Mouse (Mus musculus) cerebellum, adult 2 months (tissue): ENCODE data around the gene Coro2b. TPM values are rescaled to one million over a fixed set of nuclear protein-coding genes. Genes with fewer than 3 reads are reported as not detected.

Experiments
- DNase-seq, 2 experiments: peaks; one replicate each; pipeline ENCODE4 v3.0.0; 2021
- H3K27ac ChIP-seq: fragments of 200-500 bp; 2 replicates; pipeline ENCODE4 v1.5.1; 2012; ENCODE audit warnings: low read length, control low read depth, inconsistent platforms; ENCODE audit not compliant: insufficient read depth
- H3K27me3 ChIP-seq: fragments of 200-500 bp; 2 replicates; pipeline ENCODE4 v1.6.1; 2012; ENCODE audit warnings: inconsistent platforms, mild to moderate bottlenecking, low read length, moderate library complexity; ENCODE audit not compliant: control insufficient read depth, insufficient read depth
- H3K4me1 ChIP-seq: fragments of 200-500 bp; 2 replicates; pipeline ENCODE4 v1.6.1; 2011; ENCODE audit warnings: low read length; ENCODE audit not compliant: control insufficient read depth, insufficient read depth
- H3K4me3 ChIP-seq: fragments of 200-500 bp; replicated peaks from 2 replicates; pipeline ENCODE3; 2011; ENCODE audit warnings: mild to moderate bottlenecking, low read depth, low read length, control low read depth; ENCODE audit not compliant: insufficient read depth
- CTCF ChIP-seq: fragments of 200-500 bp; IDR thresholded peaks from 2 replicates; pipeline ENCODE4 v1.5.1; 2011; ENCODE audit warnings: low read depth, mild to moderate bottlenecking, control low read depth, low read length, moderate library complexity, borderline replicate concordance; ENCODE audit not compliant: insufficient read depth
- POLR2A ChIP-seq: fragments of 200-500 bp; IDR thresholded peaks from 2 replicates; pipeline ENCODE4 v1.6.1; 2011; ENCODE audit warnings: low read length, control low read depth, borderline replicate concordance; ENCODE audit not compliant: insufficient read depth
- WGBS: fragments of 180-500 bp; shearing (Covaris S2); methylation state at CpG from one replicate; pipeline ENCODE4 v1.1.7; 2018; 5-methylcytosine and 5-hydroxymethylcytosine counted together
- polyA plus RNA-seq: library from polyadenylated mRNA; depleted of rRNA; stranded (reverse); fragments of >200 nt; gene quantifications from 2 replicates; pipeline ENCODE4 v1.2.3, GENCODE M21; 2012

Gene Coro2b
- polyA plus RNA-seq, 1 experiment = 210 TPM

- TF ChIP-seq CTCF (0 out of 2 replicates have a peak, but pooled peaks have one; percentile 4), POLR2A (no peak)
- no peak for DNase-seq
- no peak overlapping the region for H3K27ac ChIP-seq
- 83% methylated on average over 5 of the region's 5 CpGs for WGBS
- no peaks in the 10 kb centered on the region for H3K27me3 ChIP-seq
- no peaks in the 10 kb centered on the region for H3K4me1 ChIP-seq
- H3K4me3 ChIP-seq = no peak overlapping the region
Measured at GRCm38 (mm10) chr9:62407357-62408146, 129.3 kb downstream of the Coro2b start.

- DNase-seq = no peak
- 85% methylated on average over 7 of the region's 7 CpGs for WGBS
- Histone ChIP-seq H3K4me1 (no peaks in the 10 kb centered on the region), H3K27ac (no peak overlapping the region), H3K4me3 (no peak overlapping the region), H3K27me3 (no peaks in the 10 kb centered on the region)
- TF ChIP-seq POLR2A (no peak), CTCF (no peak)
Measured at GRCm38 (mm10) chr9:62406423-62407013, 130.3 kb downstream of the Coro2b start.

- TF ChIP-seq CTCF = no peak
- TF ChIP-seq POLR2A = no peak
- WGBS = 88% methylated on average over 1 of the region's 1 CpGs
Measured at GRCm38 (mm10) chr9:62401589-62401988, 135.3 kb downstream of the Coro2b start.

GRCm38 (mm10) chr9:62400531-62401170, 136.2 kb downstream of the Coro2b start:
- H3K4me1 ChIP-seq = no peaks in the 10 kb centered on the region
- no peak overlapping the region for H3K27ac ChIP-seq
- H3K4me3 ChIP-seq = no peak overlapping the region
- 74% methylated on average over 11 of the region's 11 CpGs for WGBS
- no peak for TF ChIP-seq CTCF
- DNase-seq = no peak
- no peaks in the 10 kb centered on the region for H3K27me3 ChIP-seq

More at GRCm38 (mm10) chr9:62401589-62401988, 135.3 kb downstream of the Coro2b start:
- DNase-seq = no peak
- no peaks in the 10 kb centered on the region for H3K27me3 ChIP-seq
- H3K4me3 ChIP-seq = no peak overlapping the region
- H3K4me1 ChIP-seq = no peaks in the 10 kb centered on the region
- no peak overlapping the region for H3K27ac ChIP-seq

- Histone ChIP-seq H3K27me3 (no peaks in the 10 kb centered on the region), H3K4me3 (no peak overlapping the region), H3K4me1 (no peaks in the 10 kb centered on the region), H3K27ac (no peak overlapping the region)
- 58% methylated on average over 2 of the region's 2 CpGs for WGBS
- no peak for DNase-seq
- no peak for TF ChIP-seq CTCF
- TF ChIP-seq POLR2A = no peak
Measured at GRCm38 (mm10) chr9:62394163-62394562, 142.7 kb downstream of the Coro2b start.

- no peak for DNase-seq
- 23% methylated on average over 2 of the region's 2 CpGs for WGBS
- no peak for TF ChIP-seq POLR2A
- no peak for TF ChIP-seq CTCF
Measured at GRCm38 (mm10) chr9:62393531-62393930, 143.3 kb downstream of the Coro2b start.

GRCm38 (mm10) chr9:62389735-62390134, 147.1 kb downstream of the Coro2b start:
- 74% methylated on average over 9 of the region's 9 CpGs for WGBS
- H3K4me1 ChIP-seq = no peaks in the 10 kb centered on the region
- TF ChIP-seq POLR2A = no peak
- no peak for TF ChIP-seq CTCF

More at GRCm38 (mm10) chr9:62393531-62393930, 143.3 kb downstream of the Coro2b start:
- H3K27ac ChIP-seq = no peak overlapping the region
- H3K4me1 ChIP-seq = no peaks in the 10 kb centered on the region
- no peaks in the 10 kb centered on the region for H3K27me3 ChIP-seq
- H3K4me3 ChIP-seq = no peak overlapping the region

More at GRCm38 (mm10) chr9:62389735-62390134, 147.1 kb downstream of the Coro2b start:
- no peak for DNase-seq
- no peak overlapping the region for H3K27ac ChIP-seq
- no peak overlapping the region for H3K4me3 ChIP-seq
- H3K27me3 ChIP-seq = no peaks in the 10 kb centered on the region
